Mouse (Mus musculus) left cerebral cortex, adult 2 months (tissue): ENCODE measurements around the gene Vpreb2. TPM values are rescaled to one million over a fixed set of nuclear protein-coding genes. Genes with fewer than 3 reads are reported as not detected.
"Not testable (repeated sequence)": the region's sequence is repeated elsewhere in the genome, so short reads cannot be mapped to it uniquely, and the experiment has no call there.

Experiments used
- DNase-seq, 2 experiments: peaks; one replicate each; pipeline ENCODE4 v3.0.0; 2021 to 2022; ENCODE audit warnings: low spot score in 2 of 2, mixed read lengths in 1 of 2; ENCODE audit errors: extremely low spot score in 1 of 2
- H3K27ac ChIP-seq: fragments of 200-600 bp; 2 replicates; pipeline ENCODE4 v1.8.1; 2022
- H3K4me3 ChIP-seq: fragments of 200-600 bp; 2 replicates; pipeline ENCODE4 v1.8.1; 2022
- CTCF ChIP-seq: fragments of 200-600 bp; IDR thresholded peaks from 2 replicates; pipeline ENCODE4 v1.8.1; 2022; ENCODE audit warnings: antibody characterized with exemption, mild to moderate bottlenecking, moderate library complexity
- intact Hi-C: fragments of 180-260 bp; cut with DNase I; formaldehyde crosslinking; loops from one replicate; pipeline ENCODE4 v1.15.1; 2025
- total RNA-seq, 2 experiments: library from RNA; stranded (reverse); gene quantifications; 2 replicates each; pipeline ENCODE4 v1.2.3; 2021

Vpreb2 gene
- total RNA-seq, 2 experiments from 2014 or later, result not detected

DNA sequence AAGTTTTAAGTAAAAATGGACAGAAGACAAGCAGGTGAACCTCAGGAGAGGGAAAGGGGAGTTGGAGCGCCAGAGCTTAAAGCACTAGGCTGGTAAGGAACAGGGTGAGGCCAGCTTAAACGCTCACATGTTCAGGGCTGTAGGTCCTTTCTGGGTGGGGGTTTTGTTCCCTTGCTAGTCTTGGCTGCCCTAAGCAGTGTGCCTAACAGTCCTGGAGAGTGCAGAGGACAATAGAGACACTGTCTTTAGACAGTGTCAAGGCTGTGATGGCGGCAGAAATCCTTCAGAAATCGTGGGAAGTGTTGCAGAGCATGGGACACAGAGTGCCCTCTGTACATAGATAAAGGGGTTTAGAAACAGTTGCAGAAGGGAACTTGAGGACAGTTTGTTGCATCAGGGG is 30.2 kb upstream of the Vpreb2 start:
- no peak for TF ChIP-seq CTCF
- intact Hi-C loops, result no loop called here
- Histone ChIP-seq H3K27ac (no peak overlapping the region), H3K4me3 (no peak overlapping the region)
- no peak for DNase-seq

DNA sequence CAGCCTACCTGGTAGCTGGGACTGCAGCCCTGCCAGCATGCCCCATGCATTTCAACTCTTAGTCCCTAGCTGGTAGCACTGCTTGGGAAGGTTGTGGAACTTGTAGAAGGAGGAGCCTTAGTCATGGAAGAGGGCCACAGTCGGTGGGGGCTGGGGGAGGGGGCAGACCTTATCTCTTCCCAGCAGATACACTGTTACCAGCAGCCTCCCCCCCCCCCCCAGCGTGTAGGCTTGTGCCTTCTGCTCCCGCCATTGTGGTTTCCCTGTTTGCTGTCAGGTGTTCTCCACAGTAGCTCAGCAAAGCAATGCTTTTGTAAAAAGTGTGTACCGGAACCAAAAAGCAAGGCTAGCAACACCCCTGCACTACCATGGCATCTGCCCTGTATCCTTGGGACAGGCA is 28.6 kb upstream of the Vpreb2 start:
- no peak overlapping the region for H3K27ac ChIP-seq
- no peak overlapping the region for H3K4me3 ChIP-seq
- DNase-seq, result no peak
- intact Hi-C loops, result no loop called here
- TF ChIP-seq CTCF, result no peak

DNA sequence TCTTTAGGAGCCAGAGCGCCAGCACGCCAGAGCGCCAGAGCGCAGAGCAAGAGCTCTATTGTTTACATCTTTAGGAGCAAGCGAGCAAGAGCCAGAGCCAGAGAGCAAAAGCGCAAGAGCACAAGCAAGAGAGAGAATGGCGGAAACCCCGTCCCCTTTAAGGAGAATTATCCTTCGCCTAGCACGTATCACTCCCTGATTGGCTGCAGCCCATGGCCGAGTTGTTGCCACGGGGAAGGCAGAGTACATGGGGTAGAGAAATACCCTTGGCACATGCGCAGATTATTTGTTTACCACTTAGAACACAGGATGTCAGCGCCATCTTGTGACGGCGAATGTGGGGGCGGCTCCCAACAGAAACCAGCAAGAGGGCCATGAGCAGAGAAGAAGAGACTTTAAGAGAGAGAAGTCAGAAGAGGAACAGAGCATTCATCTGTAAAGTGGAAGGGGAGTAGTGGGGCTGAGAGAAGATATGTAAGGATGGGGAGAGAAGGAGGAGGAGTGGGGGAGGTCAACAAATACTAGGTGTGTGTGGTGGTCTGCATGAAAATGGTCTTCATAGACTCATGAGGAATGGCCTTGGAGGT is 24.1 kb upstream of the Vpreb2 start:
- intact Hi-C loops, DNase-seq, H3K27ac ChIP-seq, H3K4me3 ChIP-seq: not testable (repeated sequence)

DNA sequence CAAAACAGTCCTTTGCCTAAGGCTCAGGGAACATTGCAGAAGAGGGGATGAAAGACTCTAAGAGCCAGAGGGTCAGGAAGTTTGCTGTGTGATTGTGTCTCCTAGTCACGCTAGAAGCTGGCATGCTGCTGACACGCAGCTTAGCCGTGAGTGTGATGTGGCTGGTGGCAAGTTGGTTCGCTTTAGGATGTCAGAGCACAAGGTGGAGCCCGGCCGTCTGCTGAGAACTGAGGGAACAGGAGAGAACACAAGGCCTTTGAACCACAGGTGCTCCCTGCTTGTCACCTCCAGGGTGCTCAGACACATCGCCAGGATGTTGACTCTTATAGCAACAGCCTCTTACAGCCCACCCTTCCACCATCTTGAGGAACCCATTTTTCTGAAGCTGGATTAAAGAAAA is 18.1 kb upstream of the Vpreb2 start:
- H3K27ac ChIP-seq, result no peak overlapping the region
- intact Hi-C loops, result no loop called here
- DNase-seq, result no peak
- no peak overlapping the region for H3K4me3 ChIP-seq
- TF ChIP-seq CTCF, result no peak

DNA sequence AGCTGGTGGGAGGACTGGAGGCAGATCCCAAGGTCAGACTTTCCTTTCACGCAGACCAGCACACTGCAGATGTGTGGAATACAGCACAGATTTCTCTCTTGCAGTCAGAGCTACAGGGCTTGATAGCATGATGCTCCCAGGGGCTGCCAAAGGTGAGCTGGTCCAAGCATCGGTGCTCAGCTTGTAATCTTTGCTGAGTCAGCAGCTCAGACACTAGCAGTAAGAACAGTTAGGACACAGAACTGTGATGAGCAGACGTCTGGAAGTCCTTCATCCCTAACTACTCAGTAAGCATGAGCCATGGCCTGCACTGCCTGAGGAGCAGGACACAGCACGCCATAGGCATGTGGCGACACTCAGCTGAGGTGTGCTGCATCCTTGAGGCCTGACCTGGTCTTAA is 8.4 kb upstream of the Vpreb2 start:
- no peak overlapping the region for H3K27ac ChIP-seq
- intact Hi-C loops, result loop anchor here (10.0 kb wide), 1 partner anchor 237 kb away; the partner anchor contains the start of gene Med15
- DNase-seq, result no peak
- TF ChIP-seq CTCF, result no peak
- H3K4me3 ChIP-seq, result no peak overlapping the region

DNA sequence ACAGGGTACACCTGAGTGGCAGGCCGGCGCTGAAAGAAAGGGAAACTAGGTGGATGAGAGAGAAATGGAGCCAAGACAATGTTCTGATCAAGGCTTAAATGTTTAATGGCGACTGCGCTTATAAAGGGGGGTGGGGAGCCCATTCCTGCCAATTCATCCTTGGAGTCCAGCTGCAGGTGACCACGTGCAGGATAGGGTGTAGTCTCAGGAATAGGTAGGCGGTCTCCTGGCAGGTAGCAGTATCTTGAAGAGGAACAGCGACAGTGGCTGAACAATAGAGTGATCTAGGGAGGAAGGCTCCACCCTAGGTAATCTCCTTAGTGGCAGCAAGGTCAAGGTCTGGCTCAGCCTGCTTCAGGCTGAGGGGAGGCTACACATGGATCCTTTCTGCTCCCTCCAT is 2.4 kb upstream of the Vpreb2 start:
- not testable (repeated sequence) for H3K27ac ChIP-seq, DNase-seq, H3K4me3 ChIP-seq
- intact Hi-C loops, result loop anchor here (10.0 kb wide), 1 partner anchor 243 kb away; the partner anchor contains the start of gene Med15

DNA sequence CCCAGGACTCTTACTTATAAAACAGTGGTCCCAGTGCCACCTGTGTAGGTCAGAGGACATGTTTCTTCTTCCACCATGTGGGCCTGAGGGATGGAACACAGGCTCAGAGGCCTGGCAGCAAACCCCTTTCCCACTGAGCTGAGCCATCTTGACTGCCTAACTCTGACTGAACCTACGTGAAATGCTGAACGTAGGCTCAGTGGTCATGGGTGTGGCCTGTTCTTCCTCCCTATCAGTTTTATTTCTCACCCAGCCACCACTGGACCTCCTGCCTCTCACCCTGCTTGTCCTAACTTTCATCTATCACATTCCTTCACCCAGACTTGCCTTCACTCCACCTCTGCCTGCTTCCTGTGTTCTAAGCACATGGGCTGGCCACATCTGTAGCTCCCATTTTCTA is 3.0 kb downstream of the Vpreb2 start:
- no peak for TF ChIP-seq CTCF
- H3K4me3 ChIP-seq, result no peak overlapping the region
- no peak for DNase-seq
- H3K27ac ChIP-seq, result no peak overlapping the region
- intact Hi-C loops, result no loop called here

DNA sequence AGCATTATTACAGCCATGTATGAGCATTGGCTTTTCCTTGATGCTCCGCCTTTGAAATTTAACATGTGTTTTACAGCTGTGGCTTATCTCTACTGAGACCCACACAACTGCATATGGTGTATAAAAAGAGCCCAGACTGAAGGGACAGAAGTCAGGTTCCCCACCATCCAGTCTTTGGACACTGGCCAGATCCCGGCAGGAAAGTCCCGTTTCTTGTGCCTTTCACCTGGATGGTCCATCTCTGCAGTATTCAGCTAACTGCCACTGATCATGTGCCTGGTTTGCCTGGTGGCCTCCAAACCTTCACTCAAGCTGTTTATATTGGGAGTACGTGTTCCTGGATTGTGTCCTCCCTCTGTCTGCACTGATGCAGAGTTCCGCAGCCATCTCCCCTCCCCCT is 4.0 kb downstream of the Vpreb2 start:
- DNase-seq, result no peak
- intact Hi-C loops, result no loop called here
- no peak for TF ChIP-seq CTCF
- Histone ChIP-seq H3K4me3 (no peak overlapping the region), H3K27ac (no peak overlapping the region)

DNA sequence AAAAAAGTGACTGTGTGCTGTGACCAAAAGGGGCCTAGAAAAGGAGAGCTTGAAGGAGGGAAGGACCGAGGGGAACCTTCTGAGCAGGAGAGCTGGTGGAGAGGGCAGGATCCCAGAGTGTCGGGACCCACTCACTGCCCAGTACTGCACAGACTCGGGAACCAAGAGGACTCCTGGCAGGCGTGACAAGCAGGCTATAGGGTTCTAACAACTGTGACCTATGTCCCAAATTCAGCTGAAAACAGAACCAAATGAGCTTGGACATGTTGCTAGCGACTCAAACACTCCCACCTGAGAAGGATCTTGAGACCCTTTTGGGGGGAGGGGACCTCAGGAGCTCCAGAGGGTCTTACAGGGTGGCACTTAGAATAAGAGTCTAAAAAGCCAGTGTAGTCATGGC is 4.8 kb downstream of the Vpreb2 start:
- intact Hi-C loops, result loop anchor here (5.0 kb wide), 1 partner anchor 48 kb away; no protein-coding TSS in a partner anchor
- no peak for DNase-seq
- no peak overlapping the region for H3K27ac ChIP-seq

DNA sequence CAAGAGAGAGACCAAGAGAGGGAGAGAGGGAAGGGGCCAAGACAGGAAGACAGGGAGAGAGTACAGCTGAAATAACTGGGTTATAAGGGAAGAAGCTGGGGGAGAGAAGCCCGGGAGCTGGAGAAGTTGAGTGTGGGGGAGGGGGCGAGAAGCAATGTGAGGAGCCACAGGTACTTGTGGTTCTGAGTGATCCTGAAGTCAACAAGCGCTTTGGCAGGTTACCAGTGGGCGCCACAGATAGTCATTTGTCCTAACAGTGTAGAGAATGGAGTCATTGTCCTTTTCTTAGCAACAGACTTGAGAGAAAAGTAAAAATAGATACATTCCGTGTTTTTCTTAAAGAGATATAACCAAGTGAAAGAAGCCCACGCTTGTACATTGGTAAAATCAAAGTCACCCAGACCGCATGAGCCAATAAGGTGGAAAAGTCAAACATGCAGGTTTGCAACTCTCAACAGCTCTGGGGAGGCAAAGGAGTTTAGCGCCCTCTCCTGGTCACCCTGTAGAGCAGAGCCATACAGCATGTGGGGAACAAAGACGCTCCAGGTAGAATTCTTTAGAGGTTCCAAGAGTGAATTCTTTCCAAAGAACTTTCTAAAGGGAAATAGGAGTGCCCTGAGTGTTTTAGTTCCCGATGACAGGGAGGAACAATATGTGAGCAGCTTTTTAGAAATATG is 6.4 kb downstream of the Vpreb2 start:
- peak; percentile 46 to 54 for DNase-seq
- Histone ChIP-seq H3K4me3 (no peak overlapping the region), H3K27ac (no peak overlapping the region)
- intact Hi-C loops, result loop anchor here (1.0 to 5.0 kb wide), 2 partner anchors 49 to 75 kb away; partner anchors contain the start of gene Ess2
- peak; percentile 90 for TF ChIP-seq CTCF

More for the DNA sequence above, 4.8 kb downstream of the Vpreb2 start:
- no peak overlapping the region for H3K4me3 ChIP-seq
- TF ChIP-seq CTCF, result no peak

DNA sequence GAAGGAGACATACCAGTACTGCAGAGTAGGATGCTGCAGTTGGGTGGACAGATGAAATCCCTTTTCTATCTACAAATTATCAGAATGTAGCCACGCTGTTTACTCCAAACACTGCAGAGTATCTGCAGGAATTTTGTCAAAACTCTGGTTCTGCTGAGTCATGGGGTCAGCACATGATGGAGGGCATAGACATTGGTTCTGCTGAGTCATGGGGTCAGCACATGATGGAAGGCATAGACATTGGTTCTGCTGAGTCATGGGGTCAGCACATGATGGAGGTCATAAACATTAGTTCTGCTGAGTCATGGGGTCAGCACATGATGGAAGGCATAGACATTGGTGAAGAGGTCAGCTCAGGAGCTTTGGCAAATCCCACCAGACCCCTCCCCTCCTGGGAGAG is 7.5 kb downstream of the Vpreb2 start:
- intact Hi-C loops, result loop anchor here (5.0 kb wide), 1 partner anchor 50 kb away; no protein-coding TSS in a partner anchor
- H3K4me3 ChIP-seq, result no peak overlapping the region
- no peak for DNase-seq

DNA sequence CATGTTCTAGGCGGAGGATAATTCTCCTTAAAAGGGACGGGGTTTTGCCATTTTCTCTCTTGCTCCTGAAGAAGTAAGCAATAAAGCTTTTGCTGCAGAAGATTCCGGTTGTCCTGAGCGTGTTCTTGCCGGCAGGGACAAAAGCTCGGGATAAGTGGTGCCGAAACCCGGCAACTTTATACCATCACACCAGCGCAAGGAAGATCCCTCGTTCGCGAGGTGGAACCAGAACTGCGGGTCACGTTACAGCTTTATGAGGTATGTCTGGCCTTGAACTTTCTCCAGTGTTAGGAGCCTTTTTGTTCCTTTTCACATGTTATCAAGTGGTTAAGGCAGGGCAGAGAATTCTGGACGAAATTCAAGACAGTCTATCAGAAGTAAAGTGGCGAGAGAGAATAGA is 12.1 kb downstream of the Vpreb2 start:
- intact Hi-C loops, DNase-seq, H3K27ac ChIP-seq, H3K4me3 ChIP-seq: not testable (repeated sequence)

More for the DNA sequence above, 7.5 kb downstream of the Vpreb2 start:
- TF ChIP-seq CTCF, result no peak
- H3K27ac ChIP-seq, result no peak overlapping the region

DNA sequence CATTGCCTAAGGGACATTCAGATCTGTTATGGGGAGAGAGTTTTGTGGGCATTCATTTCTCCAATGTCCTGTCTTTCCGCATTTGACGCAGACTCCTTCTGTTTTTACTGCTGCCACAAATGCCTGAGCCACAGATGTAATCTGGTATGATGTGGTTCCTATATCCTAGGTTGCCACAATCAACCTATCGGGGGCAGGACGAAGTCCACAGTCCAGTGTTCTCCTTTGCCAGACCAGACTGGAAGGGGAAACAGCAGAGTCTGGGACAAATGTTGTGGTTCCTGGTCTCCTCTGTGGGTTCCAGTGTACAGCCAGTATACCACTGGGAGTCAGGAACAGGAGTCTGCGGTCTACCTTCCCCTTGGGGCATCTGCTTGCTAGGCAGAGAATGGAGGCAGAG is 19.4 kb downstream of the Vpreb2 start:
- DNase-seq, result no peak
- TF ChIP-seq CTCF, result no peak
- no peak overlapping the region for H3K27ac ChIP-seq
- intact Hi-C loops, result no loop called here
- H3K4me3 ChIP-seq, result no peak overlapping the region
